Mouse (Mus musculus): Measurements from ENCODE around the gene Mical2. TPM values are rescaled to one million over a fixed set of nuclear protein-coding genes. Genes with fewer than 3 reads are reported as not detected.

The Mical2 gene
- total and polyA plus RNA-seq, 3 experiments, result 44.8 to 89.1 (median 87.7) TPM

GRCm38 (mm10) chr7:112405061-112405460, 179.4 kb downstream of the Mical2 start:
- no peak overlapping the region for H3K9ac ChIP-seq (ENCODE audit: low read depth, low read length)
- H3K36me3 ChIP-seq (ENCODE audit: control insufficient read depth, insufficient read depth, low read length), result no peaks in the 10 kb centered on the region
- no peaks in the 10 kb centered on the region for H3K79me2 ChIP-seq (replicated peaks; ENCODE audit: control insufficient read depth, insufficient read depth, low read length)
- DNase-seq, result no peak
- H3K27me3 ChIP-seq (ENCODE audit: control insufficient read depth, insufficient read depth, low read length), result no peaks in the 10 kb centered on the region
- TF ChIP-seq CTCF (IDR thresholded peaks at IDR 0.05), result no peak
- no peak for TF ChIP-seq POLR2A (IDR thresholded peaks at IDR 0.05; ENCODE audit: insufficient read depth, low read depth, low read length)
- TF ChIP-seq EP300 (IDR thresholded peaks at IDR 0.05; ENCODE audit: insufficient read depth, low read depth, low read length), result no peak
- WGBS, result 43% methylated on average over 2 of the region's 2 CpGs
- intact Hi-C loops (cut with DNase I), result no loop called here
- no peak overlapping the region for H3K27ac ChIP-seq
- H3K4me3 ChIP-seq, result no peak overlapping the region
- 0 out of 2 replicates have a peak, but pooled peaks cover 2% of the 10 kb centered on the region for H3K4me1 ChIP-seq (ENCODE audit: control insufficient read depth, insufficient read depth, low read length)

GRCm38 (mm10) chr7:112405578-112405977, 179.9 kb downstream of the Mical2 start:
- 44% methylated on average over 8 of the region's 8 CpGs for WGBS
- Histone ChIP-seq H3K36me3 (ENCODE audit: control insufficient read depth, insufficient read depth, low read length) (no peaks in the 10 kb centered on the region), H3K27ac (no peak overlapping the region), H3K4me3 (no peak overlapping the region), H3K9ac (ENCODE audit: low read depth, low read length) (no peak overlapping the region), H3K27me3 (ENCODE audit: control insufficient read depth, insufficient read depth, low read length) (no peaks in the 10 kb centered on the region), H3K4me1 (ENCODE audit: control insufficient read depth, insufficient read depth, low read length) (0 out of 2 replicates have a peak, but pooled peaks cover 2% of the 10 kb centered on the region), H3K79me2 (replicated peaks; ENCODE audit: control insufficient read depth, insufficient read depth, low read length) (no peaks in the 10 kb centered on the region)
- intact Hi-C loops (cut with DNase I), result no loop called here
- TF ChIP-seq EP300 (IDR thresholded peaks at IDR 0.05; ENCODE audit: insufficient read depth, low read depth, low read length) (no peak), POLR2A (IDR thresholded peaks at IDR 0.05; ENCODE audit: insufficient read depth, low read depth, low read length) (no peak), CTCF (IDR thresholded peaks at IDR 0.05) (no peak)
- DNase-seq, result no peak

- Histone ChIP-seq H3K4me3 (no peak overlapping the region), H3K27ac (no peak overlapping the region), H3K27me3 (ENCODE audit: control insufficient read depth, insufficient read depth, low read length) (no peaks in the 10 kb centered on the region), H3K9ac (ENCODE audit: low read depth, low read length) (no peak overlapping the region), H3K36me3 (ENCODE audit: control insufficient read depth, insufficient read depth, low read length) (no peaks in the 10 kb centered on the region), H3K4me1 (ENCODE audit: control insufficient read depth, insufficient read depth, low read length) (0 out of 2 replicates have a peak, but pooled peaks cover 2% of the 10 kb centered on the region), H3K79me2 (replicated peaks; ENCODE audit: control insufficient read depth, insufficient read depth, low read length) (no peaks in the 10 kb centered on the region)
- WGBS, result 49% methylated on average over 7 of the region's 7 CpGs
- peak in 1 of 2 experiments; percentile 21 for DNase-seq
- intact Hi-C loops (cut with DNase I), result no loop called here
- no peak for TF ChIP-seq EP300 (IDR thresholded peaks at IDR 0.05; ENCODE audit: insufficient read depth, low read depth, low read length)
These were observed 181.9 kb downstream of the Mical2 start for GRCm38 (mm10) chr7:112407597-112407996.

GRCm38 (mm10) chr7:112409991-112410390, 184.3 kb downstream of the Mical2 start:
- TF ChIP-seq EP300 (IDR thresholded peaks at IDR 0.05; ENCODE audit: insufficient read depth, low read depth, low read length), result no peak
- TF ChIP-seq POLR2A (IDR thresholded peaks at IDR 0.05; ENCODE audit: insufficient read depth, low read depth, low read length), result no peak
- TF ChIP-seq CTCF (IDR thresholded peaks at IDR 0.05), result no peak
- Histone ChIP-seq H3K4me1 (ENCODE audit: control insufficient read depth, insufficient read depth, low read length) (0 out of 2 replicates have a peak, but pooled peaks cover 2% of the 10 kb centered on the region), H3K9ac (ENCODE audit: low read depth, low read length) (no peak overlapping the region), H3K36me3 (ENCODE audit: control insufficient read depth, insufficient read depth, low read length) (no peaks in the 10 kb centered on the region), H3K79me2 (replicated peaks; ENCODE audit: control insufficient read depth, insufficient read depth, low read length) (no peaks in the 10 kb centered on the region), H3K27me3 (ENCODE audit: control insufficient read depth, insufficient read depth, low read length) (no peaks in the 10 kb centered on the region), H3K4me3 (no peak overlapping the region), H3K27ac (no peak overlapping the region)
- intact Hi-C loops (cut with DNase I), result no loop called here
- DNase-seq, result no peak
- WGBS, result 88% methylated on average over 3 of the region's 3 CpGs

GRCm38 (mm10) chr7:112413286-112413685, 187.6 kb downstream of the Mical2 start:
- Histone ChIP-seq H3K79me2 (replicated peaks; ENCODE audit: control insufficient read depth, insufficient read depth, low read length) (no peaks in the 10 kb centered on the region), H3K36me3 (ENCODE audit: control insufficient read depth, insufficient read depth, low read length) (no peaks in the 10 kb centered on the region), H3K27ac (no peak overlapping the region), H3K9ac (ENCODE audit: low read depth, low read length) (no peak overlapping the region), H3K4me3 (no peak overlapping the region), H3K27me3 (ENCODE audit: control insufficient read depth, insufficient read depth, low read length) (no peaks in the 10 kb centered on the region), H3K4me1 (ENCODE audit: control insufficient read depth, insufficient read depth, low read length) (no peaks in the 10 kb centered on the region)
- TF ChIP-seq CTCF (IDR thresholded peaks at IDR 0.05) (no peak), EP300 (IDR thresholded peaks at IDR 0.05; ENCODE audit: insufficient read depth, low read depth, low read length) (no peak), POLR2A (IDR thresholded peaks at IDR 0.05; ENCODE audit: insufficient read depth, low read depth, low read length) (no peak)
- intact Hi-C loops (cut with DNase I), result no loop called here
- 91% methylated on average over 6 of the region's 6 CpGs for WGBS
- no peak for DNase-seq

- H3K79me2 ChIP-seq (replicated peaks; ENCODE audit: control insufficient read depth, insufficient read depth, low read length), result no peaks in the 10 kb centered on the region
- TF ChIP-seq POLR2A (IDR thresholded peaks at IDR 0.05; ENCODE audit: insufficient read depth, low read depth, low read length) (no peak), EP300 (IDR thresholded peaks at IDR 0.05; ENCODE audit: insufficient read depth, low read depth, low read length) (no peak), CTCF (IDR thresholded peaks at IDR 0.05) (no peak)
- H3K9ac ChIP-seq (ENCODE audit: low read depth, low read length), result no peak overlapping the region
- H3K36me3 ChIP-seq (ENCODE audit: control insufficient read depth, insufficient read depth, low read length), result no peaks in the 10 kb centered on the region
- no peaks in the 10 kb centered on the region for H3K27me3 ChIP-seq (ENCODE audit: control insufficient read depth, insufficient read depth, low read length)
- H3K27ac ChIP-seq, result no peak overlapping the region
- DNase-seq, result no peak
- no peaks in the 10 kb centered on the region for H3K4me1 ChIP-seq (ENCODE audit: control insufficient read depth, insufficient read depth, low read length)
- WGBS, result 41% methylated on average over 14 of the region's 14 CpGs
- no peak overlapping the region for H3K4me3 ChIP-seq
- intact Hi-C loops (cut with DNase I), result no loop called here
These were observed 190.4 kb downstream of the Mical2 start for GRCm38 (mm10) chr7:112416058-112416526.
